Mouse (Mus musculus): ENCODE measurements around the gene Aplp1. TPM values are rescaled to one million over a fixed set of nuclear protein-coding genes. Genes with fewer than 3 reads are reported as not detected.

The Aplp1 gene
- 1.3 TPM for total RNA-seq (2023)

GRCm38 (mm10) chr7:30444971-30445751, at the start of gene Aplp1:
Gene Aplp1 (minus strand): TSS chr7:30445535.

DNA sequence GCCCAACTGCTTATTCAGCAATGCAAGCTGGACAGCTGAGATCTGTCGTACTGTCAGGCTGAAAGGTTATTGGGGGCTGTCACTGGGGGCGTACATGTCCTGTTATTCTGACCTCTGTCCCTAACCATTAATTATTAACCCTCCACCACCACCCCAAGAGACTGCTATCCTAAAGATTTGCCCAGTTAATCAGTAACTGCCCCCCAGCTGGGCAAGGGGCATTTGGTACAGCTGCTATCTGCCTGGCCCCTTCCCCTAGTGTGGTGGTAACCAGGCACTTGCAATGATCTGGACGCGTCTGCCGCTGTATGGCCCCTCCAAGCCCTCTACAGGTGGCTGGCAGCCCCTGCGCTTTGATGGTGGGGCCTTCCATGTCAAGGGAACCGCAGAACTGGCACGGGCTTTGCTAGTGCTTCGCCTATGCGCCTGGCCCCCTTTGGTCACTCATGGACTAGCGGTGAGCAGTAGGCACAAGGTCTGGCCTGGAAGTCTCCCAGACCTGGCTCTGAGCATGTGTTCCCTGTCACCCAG, 48.1 kb upstream of the Aplp1 start, which contains the start of gene Prodh2:
Gene Prodh2 (plus strand): TSS at position 222 of the 531 bp plus-strand sequence.

GRCm38 (mm10) chr7:30457629-30458330, 12.4 kb upstream of the Aplp1 start, which contains the start of the genes Kirrel2 and Nphs1:
Gene Kirrel2 (minus strand): TSS chr7:30457690.
Gene Nphs1 (plus strand): TSS chr7:30458315.

DNA sequence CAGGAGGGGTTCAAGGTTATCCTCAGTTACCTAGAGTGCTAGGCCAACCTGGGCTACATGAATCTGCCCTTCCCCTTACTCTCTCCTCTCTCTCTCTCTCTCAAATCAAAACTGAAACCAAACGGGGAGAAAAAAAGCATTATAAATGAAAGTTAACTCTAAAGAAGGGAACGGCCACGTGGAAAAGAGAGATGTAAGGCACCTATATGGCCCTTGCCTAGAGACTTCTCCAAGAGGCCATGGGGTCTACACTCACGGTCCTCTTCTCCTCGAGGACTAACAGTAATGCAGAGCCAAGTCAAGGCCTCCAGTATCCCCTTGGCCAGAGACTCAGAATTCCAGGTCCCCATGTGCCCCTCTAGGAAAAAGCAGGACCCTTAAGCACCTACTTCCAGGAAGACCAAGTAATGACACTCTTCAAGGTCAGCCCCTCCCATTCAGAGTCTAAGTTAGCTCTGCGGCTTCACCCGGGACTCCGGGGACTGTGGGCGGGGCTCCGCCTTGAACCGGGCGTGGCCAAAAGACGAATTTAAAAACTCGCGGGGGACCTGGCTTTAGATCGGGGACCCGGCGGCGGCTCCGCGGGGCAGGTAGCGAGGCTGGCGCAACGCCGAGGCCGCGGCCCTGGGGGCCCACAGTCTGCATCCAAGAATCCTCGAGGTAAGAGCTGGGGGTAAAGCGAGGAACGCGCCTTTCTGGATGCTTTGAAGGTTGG, 24.0 kb downstream of the Aplp1 start, which contains the start of gene Nfkbid:
Gene Nfkbid (plus strand): TSS at position 558 of the 715 bp plus-strand sequence.

DNA sequence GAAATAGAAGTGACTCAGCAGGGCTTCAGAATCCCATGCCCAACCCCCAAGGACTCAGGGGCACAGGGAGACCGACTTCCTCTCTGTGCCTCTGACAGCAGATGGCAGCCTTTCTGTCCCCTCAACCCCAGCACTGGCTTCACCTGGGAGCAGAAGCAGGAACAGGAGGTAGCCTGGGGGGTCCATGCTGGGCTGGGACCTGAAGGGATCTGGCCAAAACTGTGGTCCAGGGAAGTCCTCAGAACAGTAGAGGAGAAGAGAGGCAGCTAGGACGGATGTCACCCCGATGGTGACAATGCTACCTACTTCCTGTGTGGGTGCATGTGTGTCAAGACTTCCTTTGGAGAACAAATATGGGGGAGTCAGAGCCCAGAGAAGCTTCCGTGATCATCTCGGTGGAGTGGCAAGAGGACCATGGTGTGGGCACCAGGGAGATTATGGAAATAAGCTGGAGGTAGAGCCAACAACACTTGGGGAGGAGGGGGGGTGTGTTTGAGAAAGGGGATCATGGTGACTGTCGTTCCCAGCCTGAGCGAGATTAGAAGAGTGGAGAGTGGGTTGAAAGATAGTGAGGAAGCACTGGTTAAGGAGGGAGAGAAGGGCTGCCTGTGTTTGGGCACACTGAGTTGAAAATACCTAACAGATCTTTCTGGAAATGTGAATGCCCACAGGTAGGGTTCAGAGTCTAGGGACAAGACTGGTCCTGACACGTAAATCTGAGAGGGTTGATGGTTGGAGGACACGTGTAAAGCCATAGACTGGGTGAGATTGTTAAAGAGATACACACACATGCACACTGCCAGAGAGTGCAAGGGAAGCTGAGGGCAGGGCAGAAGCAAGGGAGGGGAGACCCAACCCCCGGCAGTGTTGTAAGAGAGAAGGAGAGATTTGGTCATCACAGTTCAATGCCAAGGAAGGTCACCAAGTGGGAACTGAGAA, 25.5 kb downstream of the Aplp1 start, which contains the start of gene Hcst:
Gene Hcst (minus strand): TSS at position 294 of the 939 bp plus-strand sequence.

DNA sequence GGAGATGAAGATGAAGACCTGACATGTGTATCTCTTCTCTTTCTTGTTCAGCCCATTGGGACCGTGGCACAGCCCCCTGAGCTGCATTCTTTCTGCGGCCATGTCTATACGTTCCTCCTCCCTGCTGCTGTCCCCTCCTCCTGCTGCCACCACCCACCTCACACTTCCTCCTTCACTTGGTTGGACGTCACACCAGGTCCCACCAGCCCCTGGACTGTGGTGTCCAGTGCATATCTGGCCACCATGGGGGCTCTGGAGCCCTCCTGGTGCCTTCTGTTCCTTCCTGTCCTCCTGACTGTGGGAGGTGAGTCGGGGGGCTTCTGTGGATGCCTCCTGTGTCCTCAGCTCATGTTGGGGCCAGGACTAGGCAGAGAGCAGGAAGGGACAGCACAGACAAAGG, 31.7 kb downstream of the Aplp1 start, which contains the start of gene Tyrobp:
Gene Tyrobp (plus strand): TSS at position 165 of the 400 bp plus-strand sequence.

Other genes starting within 250 kb of the Aplp1 start
- 123 TPM for gene Capns1, start 246.7 kb downstream of the Aplp1 start, total RNA-seq (2023)
- gene Polr2i, start 213.6 kb downstream of the Aplp1 start, total RNA-seq (2023): 23.6 TPM
- 25.8 TPM for gene Tbcb, start 213.3 kb downstream of the Aplp1 start, total RNA-seq (2023)
- not detected for gene Ovol3, start 209.8 kb downstream of the Aplp1 start, total RNA-seq (2023)
- 0.64 TPM for gene Thap8, start 165.4 kb downstream of the Aplp1 start, total RNA-seq (2023)
- 5.8 TPM for gene Wdr62, start 165.1 kb downstream of the Aplp1 start, total RNA-seq (2023)
- gene Clip3, start 153.8 kb downstream of the Aplp1 start, total RNA-seq (2023): 0.53 TPM
- gene Alkbh6, start 136.8 kb downstream of the Aplp1 start, total RNA-seq (2023): 64.0 TPM
- gene Syne4, start 130.7 kb downstream of the Aplp1 start, total RNA-seq (2023): 6.4 TPM
- gene E130208F15Rik, start 123.8 kb downstream of the Aplp1 start, total RNA-seq (2023): 5.8 TPM
- 14.3 TPM for gene Sdhaf1, start 121.6 kb downstream of the Aplp1 start, total RNA-seq (2023)
- not detected for gene Lrfn3, start 82.8 kb downstream of the Aplp1 start, total RNA-seq (2023)
- 30.8 TPM for gene Tyrobp, start 31.8 kb downstream of the Aplp1 start, total RNA-seq (2023)
- gene Hcst, start 25.7 kb downstream of the Aplp1 start, total RNA-seq (2023): 153 TPM
- gene Nfkbid, start 23.8 kb downstream of the Aplp1 start, total RNA-seq (2023): 83.8 TPM
- gene Kirrel2, start 12.2 kb upstream of the Aplp1 start, total RNA-seq (2023): not detected
- gene Nphs1, start 12.8 kb upstream of the Aplp1 start, total RNA-seq (2023): 0.29 TPM
- not detected for gene Prodh2, start 48.1 kb upstream of the Aplp1 start, total RNA-seq (2023)
- gene Arhgap33, start 89.5 kb upstream of the Aplp1 start, total RNA-seq (2023): 5.4 TPM
- 1.5 TPM for gene Hspb6, start 106.6 kb upstream of the Aplp1 start, total RNA-seq (2023)
- 8.9 TPM for gene Proser3, start 106.8 kb upstream of the Aplp1 start, total RNA-seq (2023)
- gene Lin37, start 114.3 kb upstream of the Aplp1 start, total RNA-seq (2023): 34.1 TPM
- 62.4 TPM for gene U2af1l4, start 117.8 kb upstream of the Aplp1 start, total RNA-seq (2023)
- gene Gm49396, start 117.8 kb upstream of the Aplp1 start, total RNA-seq (2023): 24.2 TPM
- 122 TPM for gene Psenen, start 118.1 kb upstream of the Aplp1 start, total RNA-seq (2023)
- 36.2 TPM for gene Igflr1, start 119.9 kb upstream of the Aplp1 start, total RNA-seq (2023)
- 101 TPM for gene Kmt2b, start 143.2 kb upstream of the Aplp1 start, total RNA-seq (2023)
- not detected for gene Zbtb32, start 153.4 kb upstream of the Aplp1 start, total RNA-seq (2023)
- not detected for gene Upk1a, start 167.3 kb upstream of the Aplp1 start, total RNA-seq (2023)
- gene Cox6b1, start 180.6 kb upstream of the Aplp1 start, total RNA-seq (2023): 159 TPM
- not detected for gene Etv2, start 190.3 kb upstream of the Aplp1 start, total RNA-seq (2023)
- 95.6 TPM for gene Rbm42, start 204.8 kb upstream of the Aplp1 start, total RNA-seq (2023)
- 33.8 TPM for gene Haus5, start 219.5 kb upstream of the Aplp1 start, total RNA-seq (2023)
- not detected for gene Pmis2, start 226.1 kb upstream of the Aplp1 start, total RNA-seq (2023)

Data from CD4-positive naive resting alpha-beta T cell, adult 76 days (primary cell).